8 mouse cellular contexts compared by ENCODE assay signal in the genomic region with DNA sequence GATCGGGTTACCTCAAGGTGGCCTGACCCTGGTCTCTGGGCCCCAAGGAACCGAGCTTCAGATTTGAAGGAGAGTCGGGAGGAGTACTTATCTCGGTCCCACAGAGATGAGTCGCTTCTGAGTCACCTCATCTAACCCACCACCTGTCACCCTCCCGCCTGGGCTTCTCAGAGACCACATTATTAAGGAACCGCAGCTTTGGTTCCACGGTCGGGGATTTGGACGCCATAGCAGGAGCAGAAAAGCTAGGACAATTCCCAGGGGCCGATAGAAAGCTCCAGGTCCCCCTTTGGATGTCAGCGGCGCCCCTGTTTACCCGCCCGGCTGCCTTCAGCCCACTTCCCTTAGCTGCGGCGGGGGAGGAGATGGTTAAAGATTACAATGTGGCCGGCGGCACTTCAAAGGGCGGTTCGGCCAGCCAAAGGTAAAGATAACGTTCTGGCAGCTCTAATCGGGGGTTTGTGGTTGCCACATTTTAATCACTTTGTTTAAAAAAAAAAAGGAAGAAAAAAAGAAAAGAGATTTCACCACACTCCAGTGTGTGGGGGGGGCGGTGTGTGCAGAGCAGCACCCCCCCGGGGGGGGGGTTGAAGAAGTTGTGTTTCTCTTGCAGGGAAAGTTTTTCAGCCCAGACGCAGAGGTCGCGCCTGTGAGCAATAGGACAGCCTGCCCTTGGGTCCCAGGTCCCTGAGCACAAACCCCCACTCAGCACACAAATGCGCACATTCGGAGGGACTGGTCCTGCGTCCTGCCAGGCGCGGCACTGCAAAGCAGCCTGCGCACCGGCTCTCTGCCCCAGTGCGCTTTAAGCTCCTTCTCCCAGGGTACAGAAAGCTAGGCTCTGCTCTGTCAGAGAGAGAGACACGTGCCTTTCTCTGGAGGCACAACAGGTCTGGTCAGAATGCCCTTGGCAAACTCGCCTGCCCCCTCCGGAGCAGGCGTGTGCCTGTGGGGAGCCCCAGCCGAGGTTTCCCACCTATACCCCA. TPM values are rescaled to one million over a fixed set of nuclear protein-coding genes. Genes with fewer than 3 reads are reported as not detected.
A peak's percentile ranks its signal among the peaks of the same experiment; 100 is the strongest.
DNase-seq lines count a peak whose midpoint lies in the region; ATAC-seq and TF ChIP-seq lines count a peak whose summit lies in the region.

No protein-coding gene starts in this region.

- WGBS in heart, embryonic 11.5 days (ENCODE audit: insufficient replicate concordance): 1% methylated on average over 41 of the region's 41 CpGs
- under 1% methylated on average over 41 of the region's 41 CpGs for WGBS in intestine, embryonic 14.5 days

- H3K27ac ChIP-seq in heart, embryonic 11.5 days (ENCODE audit: low read depth, low read length): no peak overlapping the region
- no peak overlapping the region for H3K27ac ChIP-seq in intestine, embryonic 14.5 days (ENCODE audit: low read depth)

- H3K9ac ChIP-seq in heart, embryonic 11.5 days (ENCODE audit: low read depth, low read length): no peak overlapping the region
- no peak overlapping the region for H3K9ac ChIP-seq in intestine, embryonic 14.5 days (ENCODE audit: low read length)

- H3K9me3 ChIP-seq in heart, embryonic 11.5 days (replicated peaks; ENCODE audit: control insufficient read depth, low read length): no peaks in the 10 kb centered on the region
- no peaks in the 10 kb centered on the region for H3K9me3 ChIP-seq in intestine, embryonic 14.5 days (ENCODE audit: control insufficient read depth, low read length)

- H3K4me3 ChIP-seq in heart, embryonic 11.5 days (ENCODE audit: low read depth, low read length): peak overlapping the region; percentile 49
- H3K4me3 ChIP-seq in intestine, embryonic 14.5 days (ENCODE audit: low read depth, low read length): peak overlapping the region; percentile 51

- no peak for TF ChIP-seq CTCF in Patski (IDR thresholded peaks at IDR 0.05)

- H3K4me1 ChIP-seq in heart, embryonic 11.5 days (ENCODE audit: control insufficient read depth, insufficient read depth, low read length): peaks cover 6% of the 10 kb centered on the region; the same call in 1 of the 2 replicates
- peaks cover 10% of the 10 kb centered on the region for H3K4me1 ChIP-seq in intestine, embryonic 14.5 days (replicated peaks; ENCODE audit: control insufficient read depth, insufficient read depth, low read length)

- H3K4me2 ChIP-seq in heart, embryonic 11.5 days: peak overlapping the region; percentile 94
- H3K4me2 ChIP-seq in intestine, embryonic 14.5 days (ENCODE audit: low read length): peak overlapping the region; percentile 91

- peak; percentile 69 for ATAC-seq in heart, embryonic 11.5 days (replicated peaks; ENCODE audit: insufficient number of reproducible peaks, low FRiP score, low TSS enrichment)
- peak; percentile 69 for ATAC-seq in Patski
- ATAC-seq in intestine, embryonic 14.5 days (replicated peaks; ENCODE audit: low FRiP score, low TSS enrichment, low read depth): peak; percentile 54
- peak; percentile 66 for ATAC-seq in megakaryocyte, adult 5-6 weeks (ENCODE audit: poor library complexity, severe bottlenecking)

- in situ Hi-C loops in Patski (cut with MboI; ENCODE audit: low pct_unique_long_range_greater_than_20kb): no loop called here

- DNase-seq in heart, adult 8-10 months (ENCODE audit: low spot score): no peak
- DNase-seq in Patski (ENCODE audit: low read depth, low spot score): no peak
- DNase-seq in embryo, embryonic 9.5 days (ENCODE audit: extremely low spot score): peak; percentile 60
- peak; percentile 83 for DNase-seq in intestine, embryonic 14.5 days (ENCODE audit: low spot score)
- DNase-seq in testis, postnatal 10 days (ENCODE audit: low spot score): peak; percentile 54
- no peak for DNase-seq in left cerebral cortex, adult 8-10 months (ENCODE audit: low spot score in 2 of 2)

- POLR2A ChIA-PET in Patski (lab: Charles Lee): no interaction called here

- H3K27me3 ChIP-seq in heart, embryonic 11.5 days (ENCODE audit: control insufficient read depth, insufficient read depth, low read length): peaks cover 35% of the 10 kb centered on the region
- peaks cover 63% of the 10 kb centered on the region for H3K27me3 ChIP-seq in Patski
- H3K27me3 ChIP-seq in intestine, embryonic 14.5 days (replicated peaks; ENCODE audit: control insufficient read depth, insufficient read depth, low read length): peaks cover 50% of the 10 kb centered on the region

- CTCF ChIA-PET in Patski (lab: Charles Lee): interaction anchor here (1.7 kb wide), 1 partner anchor 9 kb away, joined by 4 read pairs; no protein-coding TSS in a partner anchor

- no peaks in the 10 kb centered on the region for H3K36me3 ChIP-seq in heart, embryonic 11.5 days (ENCODE audit: control insufficient read depth, insufficient read depth, low read length)
- H3K36me3 ChIP-seq in intestine, embryonic 14.5 days (ENCODE audit: control insufficient read depth, insufficient read depth, low read length): no peaks in the 10 kb centered on the region

RNA-seq across cellular contexts. Expression of a gene that starts 1.0 kb away (rescaled TPM):
- 0.62 and 0.66 TPM in 2 replicates for polyA plus RNA-seq in heart, embryonic 11.5 days (2014; fragmentation: Nextera tagmentation; extraction: Ambion mirVana)
- total RNA-seq in heart, adult 8-10 months (2022): not detected
- polyA plus RNA-seq in Patski (2021): not detected
- polyA plus RNA-seq in intestine, embryonic 14.5 days (2014; fragmentation: Nextera tagmentation; extraction: Ambion mirVana): 8.7 and 13.4 TPM in 2 replicates
- total RNA-seq in megakaryocyte, adult 5-6 weeks (2015): not detected in 2 replicates
- 0.11 and 1.3 TPM in 2 replicates for total RNA-seq in megakaryocyte, adult 5-6 weeks (2017)
- total RNA-seq in left cerebral cortex, adult 8-10 months (2022): 1 to 10 TPM; 4.1 to 6.8 (median 5.6) TPM

RNA-seq across cellular contexts. Expression of a gene that starts 16.8 kb away (rescaled TPM):
- not detected in 2 replicates for polyA plus RNA-seq in heart, embryonic 11.5 days (2014; fragmentation: Nextera tagmentation; extraction: Ambion mirVana)
- total RNA-seq in heart, adult 8-10 months (2022): not detected
- polyA plus RNA-seq in Patski (2021): not detected
- polyA plus RNA-seq in intestine, embryonic 14.5 days (2014; fragmentation: Nextera tagmentation; extraction: Ambion mirVana): 0.24 TPM in 1 of 2 replicates, not detected in the other
- not detected in 2 replicates for total RNA-seq in megakaryocyte, adult 5-6 weeks (2015)
- not detected in 2 replicates for total RNA-seq in megakaryocyte, adult 5-6 weeks (2017)
- under 1 TPM in 2 of 4 experiments, not detected in 2; 0.39 to 0.74 TPM for total RNA-seq in left cerebral cortex, adult 8-10 months (2022)

Comparison
In these comparisons a context has a peak if more than half of its experiments do, and no peak if none do; other contexts are left out.
1. DNase-seq: peak in embryo, embryonic 9.5 days (single experiment), intestine, embryonic 14.5 days (single experiment) and testis, postnatal 10 days (single experiment); none in heart, adult 8-10 months (single experiment), Patski (single experiment) and left cerebral cortex, adult 8-10 months (0 of 2).
2. Peak in every context shown above with its lines, with median percentiles within 50 percentile points of each other: ATAC-seq.